8 mouse cellular contexts compared by ENCODE assay signal in the genomic region with DNA sequence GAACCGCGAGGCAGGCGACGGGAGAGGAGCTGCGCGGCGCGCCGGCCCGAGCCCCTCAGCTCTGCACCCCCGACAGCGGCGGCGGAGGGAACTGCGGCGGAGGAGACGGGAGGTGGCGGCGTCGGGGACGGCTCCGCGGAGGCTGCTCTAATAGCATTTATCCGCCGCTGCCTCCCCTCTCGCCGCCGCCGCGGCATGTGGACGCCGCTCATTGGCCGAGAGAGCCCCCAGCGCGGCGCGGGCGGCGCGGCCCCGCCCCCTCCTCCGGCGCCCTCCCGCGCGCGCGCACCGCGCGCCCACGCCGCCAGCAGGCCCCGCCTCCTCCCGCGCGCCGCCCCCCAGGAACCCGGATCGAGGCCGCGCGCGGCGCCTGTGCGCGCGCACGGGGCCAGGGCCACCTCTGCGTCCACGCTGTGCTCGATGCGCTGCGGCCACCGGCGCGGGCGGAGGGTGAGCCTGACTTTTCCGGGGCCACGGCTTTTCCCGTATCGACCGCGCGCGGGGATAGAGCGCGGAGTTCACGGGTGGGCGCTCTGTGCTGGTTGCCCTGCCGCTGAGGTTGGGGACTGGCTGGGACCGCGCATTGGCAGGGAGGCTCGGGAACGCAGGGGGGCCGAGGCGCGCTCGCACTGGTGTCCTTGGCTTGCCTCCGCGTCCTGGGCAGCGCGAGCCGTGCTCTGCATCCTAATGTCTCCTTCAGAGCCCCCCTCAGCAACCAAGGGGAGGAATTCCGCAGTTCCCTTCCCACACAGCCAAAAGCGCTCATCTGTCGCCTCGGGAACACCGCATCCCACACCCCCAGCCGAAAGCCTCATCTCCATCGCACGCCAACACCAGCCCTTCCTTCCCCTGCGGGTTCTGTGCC. TPM values are rescaled to one million over a fixed set of nuclear protein-coding genes. Genes with fewer than 3 reads are reported as not detected.
DNase-seq lines count a peak whose midpoint lies in the region; ATAC-seq and TF ChIP-seq lines count a peak whose summit lies in the region.

Gene Atp2a2, minus strand, starts transcription at position 149 of the 865 bp plus-strand sequence.

- DNase-seq in gastrocnemius, postnatal 14 days: peak; percentile 93
- peak; percentile 91 to 96 for DNase-seq in left cerebral cortex, postnatal 10 days (ENCODE audit: extremely low spot score in 1 of 2, low spot score in 2 of 2)
- peak; percentile 90 for DNase-seq in right cerebral cortex, postnatal 25 days
- peak; percentile 91 to 93 for DNase-seq in urinary bladder, postnatal 4 days (ENCODE audit: low spot score in 2 of 2)

- peaks cover 10% of the 10 kb centered on the region for H3K4me1 ChIP-seq in cortical plate, adult 2 months (ENCODE audit: control insufficient read depth, insufficient read depth, low read length)

- intact Hi-C loops in gastrocnemius, postnatal 14 days (cut with DNase I; ENCODE audit: low total_unique reads): no loop called here
- intact Hi-C loops in left cerebral cortex, postnatal 10 days (cut with DNase I): loop anchor here (2.0 to 5.0 kb wide), 2 partner anchors 46 to 115 kb away; no protein-coding TSS in a partner anchor

- TF ChIP-seq POLR2A in cortical plate, adult 2 months (IDR thresholded peaks at IDR 0.05; ENCODE audit: extremely low read depth, insufficient read depth, low read length): peak; percentile 73

- TF ChIP-seq CTCF in cortical plate, adult 2 months (IDR thresholded peaks at IDR 0.05; ENCODE audit: extremely low read depth, insufficient read depth, low read length): no peak

- peak within 1 kb of the TSS; percentile 100 for H3K27ac ChIP-seq in cortical plate, adult 2 months (ENCODE audit: insufficient read depth, low read length)

- ATAC-seq in activated CD4-positive, CD25-positive, alpha-beta regulatory T cell, adult 4 months: peak; percentile 82
- ATAC-seq in inflammation-experienced regulatory T-cells, adult 6 months: peak; percentile 79
- peak; percentile 88 for ATAC-seq in megakaryocyte-erythroid progenitor cell, adult 5-6 weeks (replicated peaks; ENCODE audit: low FRiP score, low TSS enrichment, poor library complexity, severe bottlenecking)

- peak within 1 kb of the TSS; percentile 69 for H3K4me3 ChIP-seq in cortical plate, adult 2 months (ENCODE audit: insufficient read depth, low read length)

RNA-seq across cellular contexts. Expression of gene Atp2a2, which starts in this region (rescaled TPM):
- 10 to 100 TPM; 14.0 to 17.6 TPM for polyA plus RNA-seq in activated CD4-positive, CD25-positive, alpha-beta regulatory T cell, adult 4 months (2017; shearing (Covaris generic))
- polyA plus RNA-seq in cortical plate, adult 2 months (2012; rRNA removed): 354 and 358 TPM in 2 replicates
- 100 to 1,000 TPM; 213 to 317 TPM for total RNA-seq in gastrocnemius, postnatal 14 days (2021)
- polyA plus RNA-seq in inflammation-experienced regulatory T-cells, adult 6 months (2017; shearing (Covaris generic)): 10 to 100 TPM; 12.5 to 16.2 (median 13.1) TPM
- 100 to 1,000 TPM; 618 to 632 TPM for total RNA-seq in left cerebral cortex, postnatal 10 days (2021)
- 72.8 and 80.7 TPM in 2 replicates for total RNA-seq in megakaryocyte-erythroid progenitor cell, adult 5-6 weeks (2014; fragmentation: Nextera tagmentation)
- total RNA-seq in megakaryocyte-erythroid progenitor cell, adult 5-6 weeks (2017): 100 and 106 TPM in 2 replicates

Comparison
In these comparisons a context has a peak if more than half of its experiments do, and no peak if none do; other contexts are left out.
1. Peak in every context shown above with its lines: DNase-seq, ATAC-seq, H3K4me3 ChIP-seq and H3K27ac ChIP-seq.
2. RNA of gene Atp2a2 (polyA plus RNA-seq): 354 to 358 TPM in cortical plate, adult 2 months; 14.0 to 17.6 TPM in activated CD4-positive, CD25-positive, alpha-beta regulatory T cell, adult 4 months and 12.5 to 16.2 TPM in inflammation-experienced regulatory T-cells, adult 6 months; every median in the first group is over 10 times any median in the second.